Mouse (Mus musculus): Measurements from ENCODE around the gene Taar3.

Taar3 gene

DNA sequence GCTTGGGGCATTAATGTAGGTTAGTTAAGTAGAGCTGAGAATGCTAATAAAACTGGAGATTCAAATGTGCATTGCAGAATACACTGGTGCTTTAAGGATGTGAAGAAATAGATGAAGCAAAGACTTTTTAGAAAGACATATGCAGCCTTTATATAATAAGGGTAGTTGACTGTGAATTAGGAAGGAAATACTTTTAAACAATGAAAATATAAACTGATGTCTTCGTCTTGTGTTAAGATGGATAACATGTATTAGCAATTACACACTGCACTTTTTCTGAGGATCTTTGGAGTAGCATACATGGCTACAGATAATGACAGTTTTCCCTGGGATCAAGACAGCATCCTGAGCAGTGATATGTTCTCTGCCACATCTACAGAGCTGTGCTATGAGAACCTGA lies 50.3 kb downstream of the Taar3 start, which contains the start of gene Taar7b:
Gene Taar7b (plus strand): TSS at position 301 of the 400 bp plus-strand sequence.
- no peak for DNase-seq (ENCODE audit: low spot score in 2 of 2)
